Mouse (Mus musculus) cerebellum, postnatal 25 days (tissue): Measurements from ENCODE around the gene Mepe.

ENCODE experiments used
- DNase-seq, 2 experiments: peaks; one replicate each; pipeline ENCODE4 v3.0.0; 2021; ENCODE audit warnings: mixed read lengths in 2 of 2

Mepe gene

GRCm38 (mm10) chr5:104325029-104325428 is at the start of gene Mepe:
Gene Mepe (plus strand): TSS chr5:104325329.
- DNase-seq: no peak

GRCm38 (mm10) chr5:104294201-104294600 is 30.9 kb upstream of the Mepe start:
- DNase-seq: no peak

GRCm38 (mm10) chr5:104298994-104299393 is 26.1 kb upstream of the Mepe start, which contains the start of gene Ibsp:
Gene Ibsp (plus strand): TSS chr5:104299171.
- no peak for DNase-seq

- no peak for DNase-seq
Observed at GRCm38 (mm10) chr5:104314073-104314472, 11.1 kb upstream of the Mepe start.

- DNase-seq: no peak
Observed at GRCm38 (mm10) chr5:104326884-104327283, 1.8 kb downstream of the Mepe start.

GRCm38 (mm10) chr5:104327389-104327788 is 2.3 kb downstream of the Mepe start:
- no peak for DNase-seq

GRCm38 (mm10) chr5:104327876-104328275 is 2.7 kb downstream of the Mepe start:
- no peak for DNase-seq

GRCm38 (mm10) chr5:104328317-104328850 is 3.3 kb downstream of the Mepe start:
- no peak for DNase-seq

- DNase-seq: no peak
Observed at GRCm38 (mm10) chr5:104329381-104329780, 4.3 kb downstream of the Mepe start.

- no peak for DNase-seq
Observed at GRCm38 (mm10) chr5:104330088-104330487, 5.0 kb downstream of the Mepe start.

GRCm38 (mm10) chr5:104332296-104332695 is 7.2 kb downstream of the Mepe start:
- no peak for DNase-seq

GRCm38 (mm10) chr5:104333231-104333640 is 8.1 kb downstream of the Mepe start:
- peak; percentile 17 to 60 for DNase-seq

- no peak for DNase-seq
Observed at GRCm38 (mm10) chr5:104333643-104334042, 8.5 kb downstream of the Mepe start.

- DNase-seq: no peak
Observed at GRCm38 (mm10) chr5:104334516-104334915, 9.4 kb downstream of the Mepe start.

- no peak for DNase-seq
Observed at GRCm38 (mm10) chr5:104335962-104336361, 10.8 kb downstream of the Mepe start.

GRCm38 (mm10) chr5:104337491-104337890 is 12.4 kb downstream of the Mepe start:
- DNase-seq: no peak

- DNase-seq: no peak
Observed at GRCm38 (mm10) chr5:104339009-104339408, 13.9 kb downstream of the Mepe start.

GRCm38 (mm10) chr5:104339706-104340512 is 14.8 kb downstream of the Mepe start:
- peak; percentile 25 to 47 for DNase-seq

GRCm38 (mm10) chr5:104340513-104340829 is 15.3 kb downstream of the Mepe start:
- DNase-seq: no peak

- peak in 1 of 2 experiments; percentile 13 for DNase-seq
Observed at GRCm38 (mm10) chr5:104342881-104343280, 17.8 kb downstream of the Mepe start.

- DNase-seq: no peak
Observed at GRCm38 (mm10) chr5:104344526-104345240, 19.6 kb downstream of the Mepe start.

GRCm38 (mm10) chr5:104345241-104345630 is 20.1 kb downstream of the Mepe start:
- no peak for DNase-seq

GRCm38 (mm10) chr5:104351041-104351440 is 25.9 kb downstream of the Mepe start:
- no peak for DNase-seq

GRCm38 (mm10) chr5:104351874-104352273 is 26.7 kb downstream of the Mepe start:
- DNase-seq: no peak
